Mouse (Mus musculus) heart, adult 2 months (tissue): ENCODE results near the gene Cdhr5. TPM values are rescaled to one million over a fixed set of nuclear protein-coding genes. Genes with fewer than 3 reads are reported as not detected.

ENCODE experiments used
- DNase-seq, 2 experiments: peaks; one replicate each; pipeline ENCODE4 v3.0.0; 2021
- H3K27ac ChIP-seq: fragments of 200-600 bp; 2 replicates; pipeline ENCODE4 v1.8.1; 2022
- H3K27me3 ChIP-seq: fragments of 200-500 bp; 2 replicates; pipeline ENCODE4 v1.6.1; 2012; ENCODE audit warnings: mild to moderate bottlenecking, low read length, inconsistent platforms, mixed read lengths; ENCODE audit not compliant: control insufficient read depth, insufficient read depth
- H3K36me3 ChIP-seq: fragments of 200-500 bp; 2 replicates; pipeline ENCODE4 v1.6.1; 2012; ENCODE audit warnings: low read length, inconsistent platforms; ENCODE audit not compliant: control insufficient read depth, insufficient read depth
- H3K4me1 ChIP-seq: fragments of 200-500 bp; 2 replicates; pipeline ENCODE4 v1.6.1; 2011; ENCODE audit warnings: low read length; ENCODE audit not compliant: control insufficient read depth, insufficient read depth
- H3K4me3 ChIP-seq: fragments of 200-600 bp; 2 replicates; pipeline ENCODE4 v1.8.1; 2022
- H3K79me2 ChIP-seq: fragments of 200-500 bp; replicated peaks from 2 replicates; pipeline ENCODE4 v1.6.1; 2012; ENCODE audit warnings: mild to moderate bottlenecking, inconsistent platforms, low read length, moderate library complexity, mixed read lengths; ENCODE audit not compliant: control insufficient read depth, insufficient read depth
- H3K9ac ChIP-seq: fragments of 200-500 bp; 2 replicates; pipeline ENCODE4 v1.6.1; 2012; ENCODE audit warnings: low read depth, mild to moderate bottlenecking, control low read depth, inconsistent platforms, low read length, mixed read lengths
- CTCF ChIP-seq: fragments of 200-600 bp; IDR thresholded peaks from 2 replicates; pipeline ENCODE4 v1.8.1; 2022; ENCODE audit warnings: antibody characterized with exemption, mild to moderate bottlenecking, moderate library complexity
- EP300 ChIP-seq: fragments of 200-500 bp; IDR thresholded peaks from 2 replicates; pipeline ENCODE4 v1.6.1; 2011; ENCODE audit warnings: low read depth, low read length, control low read depth; ENCODE audit not compliant: insufficient read depth
- POLR2A ChIP-seq: fragments of 200-500 bp; IDR thresholded peaks from 2 replicates; pipeline ENCODE4 v1.6.1; 2011; ENCODE audit warnings: mild to moderate bottlenecking, low read depth, low read length, control low read depth; ENCODE audit not compliant: insufficient read depth
- WGBS: fragments of 180-500 bp; shearing (Covaris S2); methylation state at CpG from one replicate; pipeline ENCODE4 v1.1.7; 2018; 5-methylcytosine and 5-hydroxymethylcytosine counted together
- intact Hi-C: fragments of 180-260 bp; cut with DNase I; formaldehyde crosslinking; loops from one replicate; pipeline ENCODE4 v1.15.1; 2025
- polyA plus RNA-seq: library from polyadenylated mRNA; depleted of rRNA; stranded (reverse); fragments of >200 nt; gene quantifications from 2 replicates; pipeline ENCODE4 v1.2.3, GENCODE M21; 2012
- total RNA-seq, 2 experiments: library from RNA; stranded (reverse); gene quantifications; 2 replicates each; pipeline ENCODE4 v1.2.3; 2021

The Cdhr5 gene
- total and polyA plus RNA-seq, 3 experiments, result not detected

- no peaks in the 10 kb centered on the region for H3K36me3 ChIP-seq
- peaks cover 4% of the 10 kb centered on the region for H3K4me1 ChIP-seq
- WGBS, result 10% methylated on average over 22 of the region's 22 CpGs
- no peak overlapping the region for H3K4me3 ChIP-seq
- no peak overlapping the region for H3K9ac ChIP-seq
- no peak for DNase-seq
- H3K79me2 ChIP-seq, result no peaks in the 10 kb centered on the region
- H3K27ac ChIP-seq, result no peak overlapping the region
- H3K27me3 ChIP-seq, result peaks cover 16% of the 10 kb centered on the region
- intact Hi-C loops, result no loop called here
- TF ChIP-seq POLR2A (no peak), EP300 (no peak), CTCF (no peak)
Observed at GRCm38 (mm10) chr7:141294479-141294878, 17.9 kb upstream of the Cdhr5 start.

GRCm38 (mm10) chr7:141293852-141294471, 17.4 kb upstream of the Cdhr5 start:
- peak; percentile 36 to 46 for DNase-seq
- Histone ChIP-seq H3K27ac (no peak overlapping the region), H3K4me1 (peaks cover 4% of the 10 kb centered on the region), H3K27me3 (peaks cover 16% of the 10 kb centered on the region), H3K79me2 (no peaks in the 10 kb centered on the region), H3K36me3 (no peaks in the 10 kb centered on the region), H3K4me3 (no peak overlapping the region; the same call in 1 of the 2 replicates), H3K9ac (peak overlapping the region; percentile 7)
- WGBS, result 1% methylated on average over 53 of the region's 53 CpGs
- intact Hi-C loops, result no loop called here
- no peak for TF ChIP-seq EP300
- TF ChIP-seq CTCF, result 0 out of 2 replicates have a peak, but pooled peaks have one; percentile 19
- TF ChIP-seq POLR2A, result no peak

GRCm38 (mm10) chr7:141292583-141293388, 16.2 kb upstream of the Cdhr5 start:
- peaks cover 16% of the 10 kb centered on the region for H3K27me3 ChIP-seq
- peaks cover 4% of the 10 kb centered on the region for H3K4me1 ChIP-seq
- no peak for TF ChIP-seq POLR2A
- TF ChIP-seq CTCF, result no peak
- no peak for TF ChIP-seq EP300
- H3K27ac ChIP-seq, result no peak overlapping the region
- no peaks in the 10 kb centered on the region for H3K79me2 ChIP-seq
- no peak overlapping the region for H3K9ac ChIP-seq
- DNase-seq, result no peak
- no peak overlapping the region for H3K4me3 ChIP-seq
- 56% methylated on average over 15 of the region's 15 CpGs for WGBS
- no peaks in the 10 kb centered on the region for H3K36me3 ChIP-seq
- intact Hi-C loops, result no loop called here

DNA sequence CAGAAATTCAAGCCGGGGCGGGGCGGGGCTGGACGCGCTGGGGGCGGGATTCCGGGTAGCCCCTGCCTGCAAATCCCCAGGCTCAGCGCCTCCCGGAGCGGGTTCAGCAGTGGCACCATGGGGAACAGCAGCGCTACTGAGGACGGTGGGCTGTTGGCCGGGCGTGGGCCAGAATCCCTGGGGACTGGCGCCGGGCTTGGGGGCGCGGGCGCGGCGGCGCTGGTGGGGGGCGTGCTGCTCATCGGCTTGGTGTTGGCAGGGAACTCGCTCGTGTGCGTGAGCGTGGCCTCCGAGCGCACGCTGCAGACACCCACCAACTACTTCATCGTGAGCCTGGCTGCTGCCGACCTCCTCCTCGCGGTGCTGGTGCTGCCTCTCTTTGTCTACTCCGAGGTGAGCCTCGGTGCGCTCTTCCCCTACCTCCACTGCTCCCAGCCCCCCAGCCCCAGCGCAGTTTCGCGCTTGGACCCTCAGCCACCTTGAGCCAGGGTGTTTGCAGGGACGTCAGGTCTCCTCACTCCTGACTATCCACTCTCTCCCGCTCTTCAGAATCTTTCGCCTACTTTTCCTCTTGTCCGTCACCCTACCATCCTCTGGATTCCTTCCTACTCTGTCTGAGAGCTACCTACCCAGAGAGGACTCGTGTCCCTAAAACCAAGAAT, 15.5 kb upstream of the Cdhr5 start, which contains the start of gene Drd4:
Gene Drd4, plus strand, starts transcription at position 86 of the 662 bp plus-strand sequence.
- H3K4me1 ChIP-seq, result peaks cover 4% of the 10 kb centered on the region
- H3K9ac ChIP-seq, result peak within 1 kb of the TSS; percentile 29; the same call in 1 of the 2 replicates
- H3K4me3 ChIP-seq, result no peak within 1 kb of the TSS
- H3K79me2 ChIP-seq, result no peaks in the 10 kb centered on the region
- intact Hi-C loops, result no loop called here
- no peak for TF ChIP-seq CTCF
- no peak for TF ChIP-seq EP300
- TF ChIP-seq POLR2A, result no peak
- peaks cover 16% of the 10 kb centered on the region for H3K27me3 ChIP-seq
- no peak for DNase-seq
- WGBS, result 6% methylated on average over 44 of the region's 46 CpGs
- H3K36me3 ChIP-seq, result no peaks in the 10 kb centered on the region
- H3K27ac ChIP-seq, result no peak within 1 kb of the TSS

DNA sequence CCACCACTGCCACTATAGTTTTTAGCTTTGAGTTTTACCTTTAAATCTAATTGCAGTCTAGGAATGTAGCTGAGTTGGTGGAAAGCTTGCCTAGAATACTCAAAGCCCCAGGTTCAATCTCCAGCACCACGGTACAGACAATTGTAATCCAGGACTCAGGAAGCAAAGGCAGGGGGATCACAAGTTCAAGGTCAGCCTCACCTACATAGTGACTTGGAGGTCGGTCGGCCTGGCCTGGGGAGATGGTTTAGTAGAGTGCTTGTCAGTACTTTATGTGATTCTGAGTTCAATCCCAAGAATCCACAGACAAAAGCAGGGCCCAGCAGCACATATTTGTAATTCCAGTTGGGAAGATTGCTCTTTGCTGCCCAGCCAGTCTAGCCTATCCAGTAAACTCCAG, 11.5 kb upstream of the Cdhr5 start:
- Histone ChIP-seq H3K36me3 (no peaks in the 10 kb centered on the region), H3K79me2 (no peaks in the 10 kb centered on the region), H3K4me3 (no peak overlapping the region), H3K9ac (no peak overlapping the region), H3K4me1 (no peaks in the 10 kb centered on the region), H3K27me3 (peaks cover 4% of the 10 kb centered on the region), H3K27ac (no peak overlapping the region)
- no peak for TF ChIP-seq POLR2A
- no peak for TF ChIP-seq CTCF
- TF ChIP-seq EP300, result no peak
- WGBS, result 82% methylated on average over 3 of the region's 3 CpGs
- no peak for DNase-seq
- intact Hi-C loops, result no loop called here
